Mouse (Mus musculus) stomach, embryonic 16.5 days (tissue): ENCODE data around the gene Mnd1. TPM values are rescaled to one million over a fixed set of nuclear protein-coding genes. Genes with fewer than 3 reads are reported as not detected.

ENCODE experiments used
- ATAC-seq: fragments of 200-750 bp; cut with Nextera tagmentation; 2 replicates; pipeline ENCODE4 v1.8.0; 2017; ENCODE audit warnings: moderate number of reproducible peaks, moderate TSS enrichment; ENCODE audit not compliant: insufficient read depth, low FRiP score
- H3K27ac ChIP-seq: fragments of 300-500 bp; sonication (generic); 2 replicates; pipeline ENCODE4 v1.5.1; 2014; ENCODE audit warnings: low read length
- H3K27me3 ChIP-seq: fragments of 300-500 bp; sonication (generic); 2 replicates; pipeline ENCODE4 v1.6.1; 2014; ENCODE audit warnings: low read length, control low read depth, mixed read lengths; ENCODE audit not compliant: control insufficient read depth, insufficient read depth
- H3K36me3 ChIP-seq: fragments of 300-500 bp; sonication (generic); 2 replicates; pipeline ENCODE4 v1.6.1; 2014; ENCODE audit warnings: low read length; ENCODE audit not compliant: control insufficient read depth, insufficient read depth
- H3K4me1 ChIP-seq: fragments of 300-500 bp; sonication (generic); 2 replicates; pipeline ENCODE4 v1.6.1; 2014; ENCODE audit warnings: low read length, control low read depth, mixed read lengths; ENCODE audit not compliant: control insufficient read depth, insufficient read depth
- H3K4me2 ChIP-seq: fragments of 300-500 bp; sonication (generic); 2 replicates; pipeline ENCODE4 v1.6.1; 2014; ENCODE audit warnings: low read depth, low read length, mixed read lengths
- H3K4me3 ChIP-seq: fragments of 300-500 bp; sonication (generic); replicated peaks from 2 replicates; pipeline ENCODE4 v1.5.1; 2014; ENCODE audit warnings: mild to moderate bottlenecking, low read length
- H3K9ac ChIP-seq: fragments of 300-500 bp; sonication (generic); 2 replicates; pipeline ENCODE4 v1.6.1; 2014; ENCODE audit warnings: low read length
- H3K9me3 ChIP-seq: fragments of 300-500 bp; sonication (generic); replicated peaks from 2 replicates; pipeline ENCODE4 v1.6.1; 2016; ENCODE audit warnings: low read length, control low read depth; ENCODE audit not compliant: control insufficient read depth
- WGBS: fragments of 180-500 bp; shearing (Covaris S2); extraction: QIAGEN DNeasy Blood & Tissue Kit; methylation state at CpG from one replicate; pipeline ENCODE4 v1.1.7; 2014; 5-methylcytosine and 5-hydroxymethylcytosine counted together
- polyA plus RNA-seq: library from polyadenylated mRNA; unstranded; fragments of >200 nt; fragmentation: Nextera tagmentation; extraction: Ambion mirVana; gene quantifications from 2 replicates; pipeline ENCODE4 v1.2.1, GENCODE M21; 2015

The Mnd1 gene
- polyA plus RNA-seq, 1 experiment from 2014 or later, result 12.6 TPM

DNA sequence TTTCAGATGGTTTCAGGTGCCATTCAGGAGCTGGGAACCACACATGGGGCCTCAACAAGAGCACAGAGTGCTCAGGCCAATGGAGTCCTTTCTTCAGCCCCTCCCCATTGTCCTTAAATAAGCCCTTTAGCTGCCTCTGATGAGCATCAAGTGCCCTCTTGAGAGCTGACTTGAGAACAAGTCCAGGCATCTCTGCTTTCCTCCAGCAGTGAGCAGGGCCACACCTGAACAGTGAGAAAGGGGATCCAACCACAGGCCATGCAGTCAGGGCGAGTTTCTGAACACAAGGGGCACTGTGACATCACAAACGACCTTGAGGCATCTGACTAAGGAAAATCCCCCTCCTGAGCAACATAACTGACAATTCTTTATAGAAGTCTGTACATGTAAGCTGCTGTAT, 83.9 kb downstream of the Mnd1 start:
- no peak; the same call in 1 of the 2 replicates for ATAC-seq
- no peaks in the 10 kb centered on the region for H3K27me3 ChIP-seq
- WGBS, result 8% methylated on average over 2 of the region's 2 CpGs

DNA sequence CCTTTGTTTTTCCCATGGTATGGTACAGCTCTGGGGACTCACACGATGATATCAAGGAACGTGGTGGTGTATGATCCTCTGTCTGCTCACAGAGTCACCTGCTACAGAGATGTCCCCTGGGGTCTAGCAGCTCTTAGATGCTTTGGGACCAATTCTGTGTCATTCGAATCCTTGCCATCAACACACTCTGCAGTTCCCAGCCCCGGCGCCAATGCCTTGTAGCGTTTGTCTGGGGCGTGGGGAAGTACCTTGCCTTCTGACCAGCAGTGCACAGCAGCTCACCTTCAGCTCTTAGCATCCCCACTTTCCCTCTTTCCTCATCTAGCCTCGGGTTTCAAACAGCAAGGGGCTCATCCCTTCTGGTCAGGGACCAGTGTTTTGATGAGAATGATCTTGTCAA, 84.8 kb downstream of the Mnd1 start:
- 88% methylated on average over 8 of the region's 8 CpGs for WGBS
- H3K9me3 ChIP-seq, result no peaks in the 10 kb centered on the region
- H3K4me3 ChIP-seq, result no peak overlapping the region
- no peak overlapping the region for H3K4me2 ChIP-seq
- no peak for ATAC-seq
- no peaks in the 10 kb centered on the region for H3K36me3 ChIP-seq
- no peaks in the 10 kb centered on the region for H3K27me3 ChIP-seq
- no peak overlapping the region for H3K27ac ChIP-seq
- no peaks in the 10 kb centered on the region for H3K4me1 ChIP-seq
- no peak overlapping the region for H3K9ac ChIP-seq

More for the DNA sequence above, 83.9 kb downstream of the Mnd1 start:
- no peaks in the 10 kb centered on the region for H3K4me1 ChIP-seq
- H3K36me3 ChIP-seq, result no peaks in the 10 kb centered on the region
- no peak overlapping the region for H3K9ac ChIP-seq
- H3K9me3 ChIP-seq, result no peaks in the 10 kb centered on the region
- no peak overlapping the region for H3K4me2 ChIP-seq
- no peak overlapping the region for H3K4me3 ChIP-seq
- H3K27ac ChIP-seq, result no peak overlapping the region

DNA sequence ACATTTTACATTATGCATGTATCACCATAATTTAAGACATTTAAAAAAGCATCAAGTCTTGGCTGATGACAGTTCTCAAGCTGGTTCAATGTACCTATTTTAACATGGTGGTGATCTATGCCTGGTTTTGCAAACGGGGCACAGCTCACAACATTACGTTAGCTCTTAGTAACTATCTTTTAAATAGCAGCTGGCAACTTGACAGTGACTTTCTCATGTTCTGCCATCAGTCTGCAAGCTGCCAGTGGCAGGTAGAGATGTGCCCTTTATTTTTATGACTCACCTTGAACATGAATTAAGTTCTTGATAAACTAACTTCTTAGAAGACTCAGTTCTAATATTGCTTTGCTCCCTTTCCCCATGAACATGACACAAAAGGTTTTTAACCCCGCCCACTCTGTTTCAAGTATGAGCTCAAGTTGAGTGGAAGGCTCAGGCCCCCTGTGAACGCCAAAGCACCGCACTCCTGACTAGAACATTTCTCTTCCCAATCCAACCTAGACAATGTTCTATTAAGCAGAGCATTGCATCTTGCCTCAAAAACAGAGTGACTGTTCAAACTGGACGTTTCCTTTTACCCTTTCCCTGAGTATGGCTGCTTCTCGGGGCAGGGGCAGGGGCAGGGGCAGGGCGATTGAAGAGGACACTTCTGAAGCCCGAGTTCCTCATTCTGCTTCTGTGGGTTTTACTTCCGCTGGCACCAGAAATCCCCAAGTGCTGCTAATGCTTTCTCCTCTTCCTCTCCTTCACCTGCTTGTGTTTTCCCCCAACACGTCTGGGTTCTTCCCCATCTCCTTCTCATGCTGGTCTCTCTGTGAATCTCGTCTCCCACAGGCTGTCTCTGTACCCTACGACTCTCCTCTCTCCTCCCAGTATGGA, 86.5 kb downstream of the Mnd1 start:
- H3K27ac ChIP-seq, result no peak overlapping the region
- H3K27me3 ChIP-seq, result no peaks in the 10 kb centered on the region
- no peaks in the 10 kb centered on the region for H3K9me3 ChIP-seq
- 78% methylated on average over 13 of the region's 13 CpGs for WGBS
- no peak overlapping the region for H3K9ac ChIP-seq
- no peaks in the 10 kb centered on the region for H3K4me1 ChIP-seq
- H3K4me2 ChIP-seq, result no peak overlapping the region
- no peaks in the 10 kb centered on the region for H3K36me3 ChIP-seq
- ATAC-seq, result no peak
- H3K4me3 ChIP-seq, result no peak overlapping the region

DNA sequence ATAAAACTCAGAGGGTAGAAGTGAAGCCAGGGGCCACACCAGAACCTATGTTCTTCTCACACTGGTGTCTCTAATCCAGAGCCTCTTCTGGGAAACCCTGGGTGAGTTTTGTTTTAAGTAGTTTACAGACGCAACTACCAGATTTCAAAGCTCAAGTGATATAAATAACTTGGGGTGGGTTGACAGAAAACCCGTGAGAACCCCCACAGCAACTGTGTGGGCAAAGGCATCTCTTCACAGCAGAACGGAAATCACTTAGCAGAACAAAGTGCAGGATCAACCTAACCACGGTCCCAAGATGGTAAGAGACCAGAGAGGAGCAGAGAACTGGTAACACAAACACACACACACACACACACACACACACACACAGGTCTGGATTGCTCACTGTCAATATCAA, 89.8 kb downstream of the Mnd1 start:
- H3K27me3 ChIP-seq, result no peaks in the 10 kb centered on the region
- no peak overlapping the region for H3K27ac ChIP-seq
- WGBS, result 75% methylated on average over 4 of the region's 4 CpGs
- H3K9ac ChIP-seq, result no peak overlapping the region
- H3K4me1 ChIP-seq, result no peaks in the 10 kb centered on the region
- no peaks in the 10 kb centered on the region for H3K9me3 ChIP-seq
- H3K4me2 ChIP-seq, result no peak overlapping the region
- ATAC-seq, result no peak
- no peak overlapping the region for H3K4me3 ChIP-seq
- no peaks in the 10 kb centered on the region for H3K36me3 ChIP-seq

DNA sequence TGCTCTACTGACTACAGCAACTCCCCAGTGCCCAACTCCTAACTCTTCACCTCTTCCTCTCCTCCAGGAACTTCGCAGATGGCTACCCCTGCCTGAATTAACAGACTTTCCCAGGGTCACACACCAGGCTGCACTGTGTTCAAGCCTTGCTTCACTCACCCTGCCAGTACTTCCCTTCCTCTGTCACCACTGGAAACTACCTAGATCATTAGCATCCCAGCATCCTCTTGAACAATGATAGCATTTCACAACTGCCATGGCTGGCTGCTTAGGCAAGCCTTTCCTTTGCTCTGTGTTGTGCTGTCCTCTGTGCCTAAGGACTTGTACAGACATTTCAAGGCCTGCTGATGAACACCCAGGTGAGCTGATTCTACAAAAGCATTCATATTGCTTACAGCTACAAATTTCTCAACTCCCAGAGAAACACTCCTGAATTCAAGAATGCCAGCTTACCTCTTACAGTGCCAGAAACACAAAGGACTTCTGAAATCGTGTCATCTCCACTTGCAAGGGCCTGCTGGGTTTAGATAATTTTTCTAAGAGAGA, 92.1 kb downstream of the Mnd1 start:
- no peaks in the 10 kb centered on the region for H3K27me3 ChIP-seq
- WGBS, result 78% methylated on average over 2 of the region's 2 CpGs
- no peak for ATAC-seq

DNA sequence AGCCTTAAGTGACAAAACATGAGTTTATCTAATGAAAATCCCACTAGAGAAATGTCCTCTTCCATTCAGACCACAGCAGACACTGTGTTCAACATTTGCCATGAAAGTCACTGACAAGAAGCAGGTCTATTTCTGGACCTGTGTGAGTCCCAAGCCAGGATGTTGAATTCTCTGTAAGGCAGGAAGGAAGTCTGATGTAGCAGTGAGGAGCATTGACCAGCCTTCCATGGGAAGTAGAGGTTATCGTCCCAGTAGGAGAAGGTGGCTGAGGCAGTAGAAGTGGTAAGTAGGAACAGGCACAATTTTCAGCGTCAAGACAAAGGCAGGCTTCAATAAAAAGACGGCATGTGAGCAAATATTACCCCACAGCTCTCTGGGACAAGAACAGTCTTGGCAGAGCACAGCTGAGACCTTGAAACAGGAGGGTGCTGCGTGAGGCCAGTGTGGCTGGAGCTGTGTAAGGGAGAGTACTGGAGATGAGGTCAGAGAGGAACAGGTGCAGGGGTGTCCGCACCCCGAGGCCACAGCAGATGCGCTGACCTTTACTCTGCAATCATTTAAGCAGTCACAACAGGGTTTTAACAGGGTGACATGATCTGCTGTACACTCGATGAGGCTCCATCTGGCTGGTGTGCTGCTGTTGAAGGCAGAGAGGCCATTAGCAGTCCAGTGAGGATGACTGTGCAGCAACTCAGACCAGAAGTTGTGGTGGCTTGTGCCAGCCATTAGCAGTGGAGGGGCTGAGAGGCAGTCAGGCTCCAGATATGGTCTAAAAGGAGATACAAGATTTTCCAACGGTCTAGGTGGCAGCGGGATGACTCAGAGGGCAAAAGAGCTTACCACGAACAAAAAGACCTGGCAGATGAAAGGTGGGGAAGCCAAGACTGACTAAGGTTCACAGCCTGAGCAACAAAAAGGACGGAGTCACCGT, 93.8 kb downstream of the Mnd1 start:
- ATAC-seq, result no peak
- H3K36me3 ChIP-seq, result no peaks in the 10 kb centered on the region
- H3K4me2 ChIP-seq, result no peak overlapping the region
- H3K27me3 ChIP-seq, result no peaks in the 10 kb centered on the region
- 63% methylated on average over 13 of the region's 13 CpGs for WGBS
- no peaks in the 10 kb centered on the region for H3K9me3 ChIP-seq
- H3K9ac ChIP-seq, result no peak overlapping the region
- H3K4me1 ChIP-seq, result peaks cover 13% of the 10 kb centered on the region; the same call in 1 of the 2 replicates
- H3K4me3 ChIP-seq, result no peak overlapping the region
- H3K27ac ChIP-seq, result peak overlapping the region; percentile 12; the same call in 1 of the 2 replicates

More for the DNA sequence above, 92.1 kb downstream of the Mnd1 start:
- H3K4me1 ChIP-seq, result peaks cover 13% of the 10 kb centered on the region; the same call in 1 of the 2 replicates
- H3K4me2 ChIP-seq, result no peak overlapping the region
- H3K27ac ChIP-seq, result no peak overlapping the region
- no peaks in the 10 kb centered on the region for H3K36me3 ChIP-seq
- H3K4me3 ChIP-seq, result no peak overlapping the region
- no peaks in the 10 kb centered on the region for H3K9me3 ChIP-seq
- H3K9ac ChIP-seq, result no peak overlapping the region

DNA sequence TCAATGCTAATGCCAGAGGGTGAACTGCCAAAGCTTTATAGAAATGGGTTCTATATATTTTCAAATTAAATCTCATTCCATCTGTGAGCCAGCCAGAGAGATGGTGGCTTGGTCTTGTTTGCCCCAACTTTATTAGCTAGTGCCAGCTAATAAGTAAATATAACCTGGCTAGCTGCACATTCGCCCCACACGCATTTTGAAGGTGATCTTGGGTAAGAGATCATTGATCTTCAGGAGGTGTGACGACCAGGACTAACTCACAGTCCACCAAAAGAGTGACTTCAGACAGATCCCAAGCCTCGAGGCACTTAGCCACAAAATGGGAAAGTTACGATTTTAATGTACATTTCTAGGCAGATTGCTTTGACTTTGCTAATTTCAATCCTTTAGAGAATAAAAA, 94.6 kb downstream of the Mnd1 start:
- 85% methylated on average over 5 of the region's 5 CpGs for WGBS
- H3K9ac ChIP-seq, result no peak overlapping the region
- H3K36me3 ChIP-seq, result no peaks in the 10 kb centered on the region
- no peaks in the 10 kb centered on the region for H3K9me3 ChIP-seq
- H3K27me3 ChIP-seq, result no peaks in the 10 kb centered on the region
- no peak for ATAC-seq
- no peak overlapping the region for H3K27ac ChIP-seq
- peaks cover 13% of the 10 kb centered on the region; the same call in 1 of the 2 replicates for H3K4me1 ChIP-seq
- H3K4me2 ChIP-seq, result no peak overlapping the region
- H3K4me3 ChIP-seq, result no peak overlapping the region

DNA sequence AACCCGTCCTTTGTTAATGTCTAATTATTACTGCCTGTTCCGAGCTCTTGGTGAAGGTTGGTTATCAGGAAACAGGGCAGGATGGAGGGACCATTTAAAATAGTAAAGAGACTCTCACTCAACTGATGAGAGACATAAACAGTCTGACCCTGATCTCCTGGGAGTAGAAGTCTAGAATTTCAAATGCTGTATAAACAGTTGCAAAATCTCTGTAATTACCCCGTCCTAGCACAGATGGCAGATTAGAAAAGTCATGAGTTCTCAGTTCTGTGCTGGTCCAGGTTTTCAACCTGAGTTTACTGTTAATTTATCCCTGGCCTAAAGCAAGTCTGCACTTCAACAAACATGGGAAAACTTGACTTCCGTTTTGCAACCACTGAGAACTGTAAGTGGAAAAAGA, 95.5 kb downstream of the Mnd1 start:
- Histone ChIP-seq H3K4me3 (no peak overlapping the region), H3K4me1 (peaks cover 13% of the 10 kb centered on the region; the same call in 1 of the 2 replicates), H3K9ac (no peak overlapping the region), H3K4me2 (no peak overlapping the region), H3K27ac (peak overlapping the region; percentile 65; the same call in 1 of the 2 replicates), H3K27me3 (no peaks in the 10 kb centered on the region), H3K9me3 (no peaks in the 10 kb centered on the region), H3K36me3 (no peaks in the 10 kb centered on the region)
- ATAC-seq, result no peak
- WGBS, result 39% methylated on average over 4 of the region's 4 CpGs
